Mouse (Mus musculus): ENCODE data around the gene Hat1. TPM values are rescaled to one million over a fixed set of nuclear protein-coding genes. Genes with fewer than 3 reads are reported as not detected.

Hat1 gene
- total RNA-seq (2012; rRNA removed): 210 and 242 TPM in 2 replicates

DNA sequence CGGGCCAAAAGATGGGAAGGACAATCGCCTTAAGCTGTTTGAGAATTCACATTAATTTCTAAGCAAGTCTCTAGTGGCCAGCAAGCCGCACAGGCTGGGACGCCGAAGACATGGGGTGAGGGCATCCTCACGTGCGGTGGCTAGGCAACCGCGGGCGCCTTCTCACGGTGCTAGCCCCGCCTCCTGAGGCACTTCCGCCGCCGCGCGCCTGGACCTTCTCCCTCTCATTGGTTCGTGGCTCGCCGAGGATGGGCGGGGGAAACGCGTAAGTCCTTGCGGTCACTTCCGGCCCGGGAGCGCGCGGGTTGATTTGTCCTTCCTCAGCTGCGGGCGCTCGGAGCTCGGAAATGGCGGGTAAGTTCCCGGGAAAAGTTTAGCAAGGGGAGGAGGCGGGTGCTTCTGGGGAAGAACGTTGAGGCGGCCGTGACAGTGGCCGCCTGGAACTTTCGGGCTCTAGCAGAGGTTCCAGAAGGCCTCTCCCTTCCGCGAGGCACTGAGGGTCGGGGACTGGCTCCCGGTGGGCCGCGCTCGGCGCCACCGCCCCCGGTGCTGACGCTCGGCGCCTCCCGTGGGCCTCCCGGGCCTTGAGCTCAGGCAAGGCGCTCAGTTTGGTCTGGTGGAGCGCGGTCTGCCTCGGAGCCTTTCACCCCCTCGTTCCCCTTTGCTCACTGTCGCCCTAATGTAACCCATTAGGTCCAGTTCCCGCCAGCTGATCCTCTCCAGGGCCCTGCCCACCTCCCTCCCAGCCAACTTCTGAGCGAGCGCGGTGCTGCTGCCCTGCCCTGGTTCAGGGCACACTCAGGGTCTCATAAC lies at the start of gene Hat1:
TSS of gene Hat1 (plus strand) at position 8 of the 813 bp plus-strand sequence.
- TF ChIP-seq MAFK (IDR thresholded peaks at IDR 0.05; ENCODE audit: insufficient read depth, low read depth, low read length): no peak
- TF ChIP-seq HCFC1 (IDR thresholded peaks at IDR 0.05; ENCODE audit: borderline replicate concordance, insufficient read depth, low read length): no peak
- TF ChIP-seq CHD2 (IDR thresholded peaks at IDR 0.05; ENCODE audit: low read depth, low read length): no peak
- no peak for TF ChIP-seq ZNF384 (IDR thresholded peaks at IDR 0.05; ENCODE audit: low read depth, low read length)
- TF ChIP-seq ZC3H11A (IDR thresholded peaks at IDR 0.05; ENCODE audit: borderline replicate concordance, low read depth, low read length): no peak

DNA sequence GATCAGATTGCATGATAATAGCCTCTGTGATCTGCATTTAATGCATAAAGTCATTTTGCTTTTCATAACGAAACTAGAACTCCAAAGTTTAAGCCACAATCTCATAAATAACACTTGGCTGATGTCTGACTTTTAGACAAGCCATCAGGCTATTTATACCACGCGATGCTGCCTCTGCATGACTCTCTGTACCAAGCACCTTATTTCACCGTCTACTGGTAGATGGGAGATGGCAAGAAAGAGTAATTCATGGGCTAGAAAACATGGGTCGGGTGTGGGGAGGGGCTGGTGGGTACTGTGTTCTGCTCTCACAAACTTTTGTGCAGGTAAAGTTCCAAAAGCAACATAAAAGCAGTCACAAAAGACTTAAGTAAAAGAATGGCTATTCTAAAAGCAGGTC lies 48.6 kb upstream of the Hat1 start:
- no peak overlapping the region for H3K27ac ChIP-seq (ENCODE audit: insufficient read depth, low read depth, low read length, poor library complexity, severe bottlenecking)
- H3K4me3 ChIP-seq (ENCODE audit: insufficient read depth in 1 of 2, low read depth in 1 of 2, low read length in 2 of 2, poor library complexity in 1 of 2, severe bottlenecking in 1 of 2): no peak overlapping the region
- peaks cover 2% of the 10 kb centered on the region; the same call in 1 of the 2 replicates for H3K36me3 ChIP-seq (ENCODE audit: control insufficient read depth, insufficient read depth, low read length, poor library complexity, severe bottlenecking)
- DNase-seq (ENCODE audit: low read depth, low spot score): no peak
- peaks cover 4 to 9% of the 10 kb centered on the region in 2 experiments for H3K4me1 ChIP-seq (ENCODE audit: control insufficient read depth in 2 of 2, insufficient read depth in 2 of 2, low read length in 2 of 2, poor library complexity in 1 of 2)
- in situ Hi-C loops (cut with MboI; ENCODE audit: low sequenced_read_pairs in 2 of 2, unreplicated experiment in 2 of 2): no loop called here
- H3K9ac ChIP-seq (ENCODE audit: insufficient read depth, low read depth, low read length, poor library complexity, severe bottlenecking): no peak overlapping the region
- TF ChIP-seq HCFC1 (IDR thresholded peaks at IDR 0.05; ENCODE audit: borderline replicate concordance, insufficient read depth, low read length) (no peak), MAFK (IDR thresholded peaks at IDR 0.05; ENCODE audit: insufficient read depth, low read depth, low read length) (no peak), ZC3H11A (IDR thresholded peaks at IDR 0.05; ENCODE audit: borderline replicate concordance, low read depth, low read length) (no peak), ZNF384 (IDR thresholded peaks at IDR 0.05; ENCODE audit: low read depth, low read length) (no peak), CHD2 (IDR thresholded peaks at IDR 0.05; ENCODE audit: low read depth, low read length) (no peak)
- H3K9me3 ChIP-seq (ENCODE audit: control insufficient read depth, insufficient read depth, low read depth, low read length): no peaks in the 10 kb centered on the region

More for the DNA sequence above, at the start of gene Hat1:
- Histone ChIP-seq H3K4me3 (ENCODE audit: insufficient read depth in 1 of 2, low read depth in 1 of 2, low read length in 2 of 2, poor library complexity in 1 of 2, severe bottlenecking in 1 of 2) (peak within 1 kb of the TSS; percentile 93 to 96), H3K9ac (ENCODE audit: insufficient read depth, low read depth, low read length, poor library complexity, severe bottlenecking) (peak within 1 kb of the TSS; percentile 95), H3K36me3 (ENCODE audit: control insufficient read depth, insufficient read depth, low read length, poor library complexity, severe bottlenecking) (peaks cover 16% of the 10 kb centered on the region), H3K9me3 (ENCODE audit: control insufficient read depth, insufficient read depth, low read depth, low read length) (no peaks in the 10 kb centered on the region), H3K27ac (ENCODE audit: insufficient read depth, low read depth, low read length, poor library complexity, severe bottlenecking) (peak within 1 kb of the TSS; percentile 91), H3K4me1 (ENCODE audit: control insufficient read depth in 2 of 2, insufficient read depth in 2 of 2, low read length in 2 of 2, poor library complexity in 1 of 2) (peaks cover 4 to 19% of the 10 kb centered on the region in 2 experiments; a peak in 3 of 4 replicates)
- in situ Hi-C loops (cut with MboI; ENCODE audit: low sequenced_read_pairs in 2 of 2, unreplicated experiment in 2 of 2): no loop called here
- DNase-seq (ENCODE audit: low read depth, low spot score): peak; percentile 95

GRCm38 (mm10) chr2:71343884-71344640 lies 44.7 kb upstream of the Hat1 start:
- Histone ChIP-seq H3K9ac (ENCODE audit: insufficient read depth, low read depth, low read length, poor library complexity, severe bottlenecking) (no peak overlapping the region), H3K4me3 (ENCODE audit: insufficient read depth in 1 of 2, low read depth in 1 of 2, low read length in 2 of 2, poor library complexity in 1 of 2, severe bottlenecking in 1 of 2) (no peak overlapping the region), H3K36me3 (ENCODE audit: control insufficient read depth, insufficient read depth, low read length, poor library complexity, severe bottlenecking) (peaks cover 8% of the 10 kb centered on the region), H3K4me1 (ENCODE audit: control insufficient read depth in 2 of 2, insufficient read depth in 2 of 2, low read length in 2 of 2, poor library complexity in 1 of 2) (no peaks in the 10 kb centered on the region), H3K9me3 (ENCODE audit: control insufficient read depth, insufficient read depth, low read depth, low read length) (no peaks in the 10 kb centered on the region), H3K27ac (ENCODE audit: insufficient read depth, low read depth, low read length, poor library complexity, severe bottlenecking) (peak overlapping the region; percentile 58; the same call in 1 of the 2 replicates)
- in situ Hi-C loops (cut with MboI; ENCODE audit: low sequenced_read_pairs in 2 of 2, unreplicated experiment in 2 of 2): no loop called here
- no peak for TF ChIP-seq ZC3H11A (IDR thresholded peaks at IDR 0.05; ENCODE audit: borderline replicate concordance, low read depth, low read length)
- DNase-seq (ENCODE audit: low read depth, low spot score): no peak

- Histone ChIP-seq H3K9me3 (ENCODE audit: control insufficient read depth, insufficient read depth, low read depth, low read length) (no peaks in the 10 kb centered on the region), H3K36me3 (ENCODE audit: control insufficient read depth, insufficient read depth, low read length, poor library complexity, severe bottlenecking) (peaks cover 15% of the 10 kb centered on the region), H3K4me3 (ENCODE audit: insufficient read depth in 1 of 2, low read depth in 1 of 2, low read length in 2 of 2, poor library complexity in 1 of 2, severe bottlenecking in 1 of 2) (peak overlapping the region; percentile 87 to 91), H3K9ac (ENCODE audit: insufficient read depth, low read depth, low read length, poor library complexity, severe bottlenecking) (peak overlapping the region; percentile 77), H3K4me1 (ENCODE audit: control insufficient read depth in 2 of 2, insufficient read depth in 2 of 2, low read length in 2 of 2, poor library complexity in 1 of 2) (peaks cover 0 to 2% of the 10 kb centered on the region in 2 experiments; a peak in 1 of 4 replicates), H3K27ac (ENCODE audit: insufficient read depth, low read depth, low read length, poor library complexity, severe bottlenecking) (peak overlapping the region; percentile 77; the same call in 1 of the 2 replicates)
- in situ Hi-C loops (cut with MboI; ENCODE audit: low sequenced_read_pairs in 2 of 2, unreplicated experiment in 2 of 2): no loop called here
- DNase-seq (ENCODE audit: low read depth, low spot score): no peak
- no peak for TF ChIP-seq MAFK (IDR thresholded peaks at IDR 0.05; ENCODE audit: insufficient read depth, low read depth, low read length)
- TF ChIP-seq ZC3H11A (IDR thresholded peaks at IDR 0.05; ENCODE audit: borderline replicate concordance, low read depth, low read length): no peak
- no peak for TF ChIP-seq ZNF384 (IDR thresholded peaks at IDR 0.05; ENCODE audit: low read depth, low read length)
- TF ChIP-seq HCFC1 (IDR thresholded peaks at IDR 0.05; ENCODE audit: borderline replicate concordance, insufficient read depth, low read length): no peak
- TF ChIP-seq CHD2 (IDR thresholded peaks at IDR 0.05; ENCODE audit: low read depth, low read length): no peak
These were observed 41.6 kb upstream of the Hat1 start for GRCm38 (mm10) chr2:71347160-71347559.
